Mouse (Mus musculus) hindbrain, embryonic 15.5 days (tissue): Measurements from ENCODE around the gene Zfp618. TPM values are rescaled to one million over a fixed set of nuclear protein-coding genes. Genes with fewer than 3 reads are reported as not detected.
A peak's percentile ranks its signal among the peaks of the same experiment; 100 is the strongest.

Experiments used
- ATAC-seq: fragments of 200-750 bp; cut with Nextera tagmentation; 2 replicates; pipeline ENCODE4 v1.8.0; 2017; ENCODE audit warnings: low read depth, moderate number of reproducible peaks, moderate TSS enrichment; ENCODE audit not compliant: low FRiP score
- H3K27ac ChIP-seq: fragments of 300-500 bp; sonication (generic); replicated peaks from 2 replicates; pipeline ENCODE4 v1.5.1; 2015; ENCODE audit warnings: mild to moderate bottlenecking, inconsistent platforms
- H3K27me3 ChIP-seq: fragments of 300-500 bp; sonication (generic); 2 replicates; pipeline ENCODE4 v1.6.1; 2015; ENCODE audit warnings: control low read depth, inconsistent platforms
- H3K36me3 ChIP-seq: fragments of 300-500 bp; sonication (generic); 2 replicates; pipeline ENCODE4 v1.6.1; 2015; ENCODE audit warnings: control low read depth, inconsistent platforms
- H3K4me1 ChIP-seq: fragments of 300-500 bp; sonication (generic); replicated peaks from 2 replicates; pipeline ENCODE4 v1.6.1; 2015; ENCODE audit warnings: control low read depth, inconsistent platforms
- H3K4me2 ChIP-seq: fragments of 300-500 bp; sonication (generic); 2 replicates; pipeline ENCODE4 v1.6.1; 2015; ENCODE audit warnings: moderate library complexity, mild to moderate bottlenecking, inconsistent platforms
- H3K4me3 ChIP-seq: fragments of 300-500 bp; sonication (generic); 2 replicates; pipeline ENCODE4 v1.5.1; 2015; ENCODE audit warnings: mild to moderate bottlenecking, inconsistent platforms
- H3K9ac ChIP-seq: fragments of 300-500 bp; sonication (generic); 2 replicates; pipeline ENCODE4 v1.6.1; 2015; ENCODE audit warnings: inconsistent platforms
- H3K9me3 ChIP-seq: fragments of 300-500 bp; sonication (generic); 2 replicates; pipeline ENCODE4 v1.6.1; 2016; ENCODE audit warnings: control low read depth, inconsistent platforms
- WGBS: fragments of 180-500 bp; shearing (Covaris S2); methylation state at CpG from one replicate; pipeline ENCODE4 v1.1.7; 2015; 5-methylcytosine and 5-hydroxymethylcytosine counted together
- polyA plus RNA-seq: library from polyadenylated mRNA; unstranded; fragments of >200 nt; fragmentation: Nextera tagmentation; extraction: Ambion mirVana; gene quantifications from 2 replicates; pipeline ENCODE4 v1.2.1, GENCODE M21; 2015

Gene Zfp618
- polyA plus RNA-seq, 1 experiment from 2014 or later, result 27.2 TPM

- no peak for ATAC-seq
- Histone ChIP-seq H3K9me3 (no peaks in the 10 kb centered on the region), H3K36me3 (no peaks in the 10 kb centered on the region), H3K27me3 (no peaks in the 10 kb centered on the region), H3K4me1 (peaks cover 48% of the 10 kb centered on the region), H3K27ac (no peak overlapping the region), H3K4me3 (no peak overlapping the region), H3K9ac (no peak overlapping the region), H3K4me2 (no peak overlapping the region)
- 89% methylated on average over 11 of the region's 11 CpGs for WGBS
Measured at GRCm38 (mm10) chr4:63000316-63001055, 35.1 kb downstream of the Zfp618 start.

- no peaks in the 10 kb centered on the region for H3K36me3 ChIP-seq
- no peak overlapping the region for H3K9ac ChIP-seq
- H3K4me3 ChIP-seq, result no peak overlapping the region
- H3K9me3 ChIP-seq, result no peaks in the 10 kb centered on the region
- no peaks in the 10 kb centered on the region for H3K27me3 ChIP-seq
- WGBS, result 94% methylated on average over 1 of the region's 1 CpGs
- peaks cover 46% of the 10 kb centered on the region for H3K4me1 ChIP-seq
- H3K4me2 ChIP-seq, result no peak overlapping the region
- H3K27ac ChIP-seq, result no peak overlapping the region
- ATAC-seq, result no peak
Measured at GRCm38 (mm10) chr4:63002386-63002785, 37.0 kb downstream of the Zfp618 start.

- WGBS, result 60% methylated on average over 11 of the region's 11 CpGs
- no peak; the same call in 1 of the 2 replicates for ATAC-seq
Measured at GRCm38 (mm10) chr4:63004519-63004918, 39.1 kb downstream of the Zfp618 start.

GRCm38 (mm10) chr4:63005446-63006185, 40.2 kb downstream of the Zfp618 start:
- H3K36me3 ChIP-seq, result no peaks in the 10 kb centered on the region
- H3K4me1 ChIP-seq, result peaks cover 14% of the 10 kb centered on the region
- H3K27ac ChIP-seq, result no peak overlapping the region
- no peaks in the 10 kb centered on the region for H3K9me3 ChIP-seq
- H3K9ac ChIP-seq, result no peak overlapping the region
- 80% methylated on average over 10 of the region's 10 CpGs for WGBS
- H3K27me3 ChIP-seq, result no peaks in the 10 kb centered on the region
- no peak for ATAC-seq
- H3K4me3 ChIP-seq, result no peak overlapping the region
- no peak overlapping the region for H3K4me2 ChIP-seq

More at GRCm38 (mm10) chr4:63004519-63004918, 39.1 kb downstream of the Zfp618 start:
- Histone ChIP-seq H3K9me3 (no peaks in the 10 kb centered on the region), H3K9ac (no peak overlapping the region), H3K36me3 (no peaks in the 10 kb centered on the region), H3K4me2 (no peak overlapping the region), H3K4me3 (no peak overlapping the region), H3K27me3 (no peaks in the 10 kb centered on the region), H3K27ac (no peak overlapping the region), H3K4me1 (peaks cover 25% of the 10 kb centered on the region)

GRCm38 (mm10) chr4:63006198-63007155, 41.1 kb downstream of the Zfp618 start:
- no peaks in the 10 kb centered on the region for H3K9me3 ChIP-seq
- peaks cover 12% of the 10 kb centered on the region for H3K4me1 ChIP-seq
- no peaks in the 10 kb centered on the region for H3K36me3 ChIP-seq
- H3K4me3 ChIP-seq, result no peak overlapping the region
- no peak for ATAC-seq
- no peaks in the 10 kb centered on the region for H3K27me3 ChIP-seq
- H3K9ac ChIP-seq, result no peak overlapping the region
- WGBS, result 77% methylated on average over 7 of the region's 7 CpGs
- H3K27ac ChIP-seq, result no peak overlapping the region
- H3K4me2 ChIP-seq, result no peak overlapping the region

- 77% methylated on average over 9 of the region's 9 CpGs for WGBS
- no peak for ATAC-seq
Measured at GRCm38 (mm10) chr4:63008206-63008605, 42.8 kb downstream of the Zfp618 start.

GRCm38 (mm10) chr4:63008822-63009221, 43.4 kb downstream of the Zfp618 start:
- H3K4me2 ChIP-seq, result no peak overlapping the region

More at GRCm38 (mm10) chr4:63008206-63008605, 42.8 kb downstream of the Zfp618 start:
- H3K4me2 ChIP-seq, result no peak overlapping the region
- H3K9me3 ChIP-seq, result no peaks in the 10 kb centered on the region
- no peak overlapping the region for H3K9ac ChIP-seq
- no peaks in the 10 kb centered on the region for H3K36me3 ChIP-seq
- no peaks in the 10 kb centered on the region for H3K27me3 ChIP-seq
- H3K27ac ChIP-seq, result no peak overlapping the region
- H3K4me3 ChIP-seq, result no peak overlapping the region
- H3K4me1 ChIP-seq, result peaks cover 12% of the 10 kb centered on the region

GRCm38 (mm10) chr4:63009821-63010220, 44.4 kb downstream of the Zfp618 start:
- Histone ChIP-seq H3K27ac (no peak overlapping the region), H3K4me1 (peaks cover 4% of the 10 kb centered on the region), H3K36me3 (no peaks in the 10 kb centered on the region), H3K27me3 (no peaks in the 10 kb centered on the region), H3K9me3 (no peaks in the 10 kb centered on the region), H3K4me2 (no peak overlapping the region), H3K4me3 (no peak overlapping the region), H3K9ac (no peak overlapping the region)
- 57% methylated on average over 1 of the region's 1 CpGs for WGBS
- peak; percentile 81 for ATAC-seq

More at GRCm38 (mm10) chr4:63008822-63009221, 43.4 kb downstream of the Zfp618 start:
- Histone ChIP-seq H3K4me1 (peaks cover 12% of the 10 kb centered on the region), H3K36me3 (no peaks in the 10 kb centered on the region), H3K9me3 (no peaks in the 10 kb centered on the region), H3K4me3 (no peak overlapping the region), H3K27me3 (no peaks in the 10 kb centered on the region), H3K9ac (no peak overlapping the region), H3K27ac (no peak overlapping the region)
- 76% methylated on average over 3 of the region's 3 CpGs for WGBS
- ATAC-seq, result no peak

- Histone ChIP-seq H3K36me3 (no peaks in the 10 kb centered on the region), H3K9ac (no peak overlapping the region), H3K27ac (no peak overlapping the region), H3K4me3 (no peak overlapping the region), H3K4me2 (no peak overlapping the region), H3K27me3 (no peaks in the 10 kb centered on the region), H3K4me1 (no peaks in the 10 kb centered on the region; the same call in 1 of the 2 replicates), H3K9me3 (no peaks in the 10 kb centered on the region)
- WGBS, result 74% methylated on average over 4 of the region's 4 CpGs
- no peak for ATAC-seq
Measured at GRCm38 (mm10) chr4:63010226-63010625, 44.9 kb downstream of the Zfp618 start.

GRCm38 (mm10) chr4:63018616-63019015, 53.2 kb downstream of the Zfp618 start:
- no peak overlapping the region for H3K9ac ChIP-seq
- H3K4me3 ChIP-seq, result no peak overlapping the region
- no peak for ATAC-seq
- H3K36me3 ChIP-seq, result no peaks in the 10 kb centered on the region
- WGBS, result 96% methylated on average over 10 of the region's 10 CpGs
- H3K27me3 ChIP-seq, result no peaks in the 10 kb centered on the region
- peaks cover 20% of the 10 kb centered on the region for H3K4me1 ChIP-seq
- H3K9me3 ChIP-seq, result no peaks in the 10 kb centered on the region
- no peak overlapping the region for H3K27ac ChIP-seq
- no peak overlapping the region for H3K4me2 ChIP-seq

- no peaks in the 10 kb centered on the region for H3K9me3 ChIP-seq
- ATAC-seq, result peak; percentile 57; the same call in 1 of the 2 replicates
- H3K4me2 ChIP-seq, result no peak overlapping the region
- H3K27ac ChIP-seq, result no peak overlapping the region
- H3K9ac ChIP-seq, result no peak overlapping the region
- no peak overlapping the region for H3K4me3 ChIP-seq
- peaks cover 20% of the 10 kb centered on the region for H3K4me1 ChIP-seq
- H3K27me3 ChIP-seq, result no peaks in the 10 kb centered on the region
- WGBS, result 74% methylated on average over 4 of the region's 4 CpGs
- H3K36me3 ChIP-seq, result no peaks in the 10 kb centered on the region
Measured at GRCm38 (mm10) chr4:63019428-63019858, 54.1 kb downstream of the Zfp618 start.
